Mouse (Mus musculus) neural tube, embryonic 11.5 days (tissue): ENCODE measurements around the gene Gm10309. TPM values are rescaled to one million over a fixed set of nuclear protein-coding genes. Genes with fewer than 3 reads are reported as not detected.

Experiments used
- ATAC-seq: fragments of 200-750 bp; cut with Nextera tagmentation; 2 replicates; pipeline ENCODE4 v1.8.0; 2017; ENCODE audit warnings: moderate number of reproducible peaks, mild to moderate bottlenecking, moderate TSS enrichment, moderate library complexity; ENCODE audit not compliant: insufficient read depth, low FRiP score, low TSS enrichment
- DNase-seq: peaks from one replicate; pipeline ENCODE4 v3.0.0-alpha.2; 2015; ENCODE audit warnings: low spot score
- H3K27ac ChIP-seq: fragments of 300-500 bp; sonication (generic); 2 replicates; pipeline ENCODE4 v1.5.1; 2014; ENCODE audit warnings: low read depth, mild to moderate bottlenecking, low read length
- H3K27me3 ChIP-seq: fragments of 300-500 bp; sonication (generic); 2 replicates; pipeline ENCODE4 v1.6.1; 2014; ENCODE audit warnings: mild to moderate bottlenecking, low read length, mixed read lengths; ENCODE audit not compliant: control insufficient read depth, insufficient read depth
- H3K36me3 ChIP-seq: fragments of 300-500 bp; sonication (generic); 2 replicates; pipeline ENCODE4 v1.6.1; 2014; ENCODE audit warnings: mild to moderate bottlenecking, low read length, moderate library complexity, mixed read lengths; ENCODE audit not compliant: control insufficient read depth, insufficient read depth
- H3K4me1 ChIP-seq: fragments of 300-500 bp; sonication (generic); 2 replicates; pipeline ENCODE4 v1.6.1; 2014; ENCODE audit warnings: low read length, mixed read lengths; ENCODE audit not compliant: control insufficient read depth, insufficient read depth
- H3K4me2 ChIP-seq: fragments of 300-500 bp; sonication (generic); 2 replicates; pipeline ENCODE4 v1.6.1; 2014; ENCODE audit warnings: low read depth, mild to moderate bottlenecking, moderate library complexity
- H3K4me3 ChIP-seq: fragments of 300-500 bp; sonication (generic); 2 replicates; pipeline ENCODE4 v1.5.1; 2014; ENCODE audit warnings: low read depth, low read length
- H3K9ac ChIP-seq: fragments of 300-500 bp; sonication (generic); 2 replicates; pipeline ENCODE4 v1.6.1; 2014; ENCODE audit warnings: mild to moderate bottlenecking, low read length
- H3K9me3 ChIP-seq: fragments of 300-500 bp; sonication (generic); 2 replicates; pipeline ENCODE4 v1.6.1; 2016; ENCODE audit warnings: low read length; ENCODE audit not compliant: control insufficient read depth
- WGBS: fragments of 180-500 bp; shearing (Covaris S2); extraction: QIAGEN DNeasy Blood & Tissue Kit; methylation state at CpG from one replicate; pipeline ENCODE4 v1.1.7; 2014; 5-methylcytosine and 5-hydroxymethylcytosine counted together
- polyA plus RNA-seq: library from polyadenylated mRNA; unstranded; fragments of >200 nt; fragmentation: Nextera tagmentation; extraction: Ambion mirVana; gene quantifications from 2 replicates; pipeline ENCODE4 v1.2.1, GENCODE M21; 2014

The Gm10309 gene
- polyA plus RNA-seq, 1 experiment from 2014 or later = 0.23 TPM

GRCm38 (mm10) chr17:86532783-86533548, 27.9 kb upstream of the Gm10309 start:
- Histone ChIP-seq H3K9ac (no peak overlapping the region), H3K4me1 (no peaks in the 10 kb centered on the region), H3K9me3 (no peaks in the 10 kb centered on the region), H3K27ac (no peak overlapping the region), H3K27me3 (no peaks in the 10 kb centered on the region), H3K4me2 (no peak overlapping the region), H3K4me3 (no peak overlapping the region), H3K36me3 (no peaks in the 10 kb centered on the region)
- DNase-seq = no peak
- no peak for ATAC-seq
- WGBS = 74% methylated on average over 17 of the region's 17 CpGs

GRCm38 (mm10) chr17:86531231-86531630, 26.2 kb upstream of the Gm10309 start:
- WGBS = 89% methylated on average over 6 of the region's 6 CpGs
- no peaks in the 10 kb centered on the region for H3K36me3 ChIP-seq
- no peak overlapping the region for H3K4me3 ChIP-seq
- DNase-seq (no peak), ATAC-seq (no peak)
- no peak overlapping the region for H3K27ac ChIP-seq
- H3K27me3 ChIP-seq = no peaks in the 10 kb centered on the region
- H3K4me1 ChIP-seq = no peaks in the 10 kb centered on the region
- no peak overlapping the region for H3K4me2 ChIP-seq
- H3K9me3 ChIP-seq = no peaks in the 10 kb centered on the region
- H3K9ac ChIP-seq = no peak overlapping the region

GRCm38 (mm10) chr17:86529411-86529810, 24.4 kb upstream of the Gm10309 start:
- no peak overlapping the region for H3K27ac ChIP-seq
- no peak for DNase-seq
- H3K9me3 ChIP-seq = no peaks in the 10 kb centered on the region
- H3K4me2 ChIP-seq = no peak overlapping the region
- WGBS = 76% methylated on average over 4 of the region's 4 CpGs
- no peak for ATAC-seq
- no peak overlapping the region for H3K9ac ChIP-seq
- no peaks in the 10 kb centered on the region for H3K36me3 ChIP-seq
- H3K4me3 ChIP-seq = no peak overlapping the region
- no peaks in the 10 kb centered on the region for H3K4me1 ChIP-seq
- H3K27me3 ChIP-seq = no peaks in the 10 kb centered on the region

DNA sequence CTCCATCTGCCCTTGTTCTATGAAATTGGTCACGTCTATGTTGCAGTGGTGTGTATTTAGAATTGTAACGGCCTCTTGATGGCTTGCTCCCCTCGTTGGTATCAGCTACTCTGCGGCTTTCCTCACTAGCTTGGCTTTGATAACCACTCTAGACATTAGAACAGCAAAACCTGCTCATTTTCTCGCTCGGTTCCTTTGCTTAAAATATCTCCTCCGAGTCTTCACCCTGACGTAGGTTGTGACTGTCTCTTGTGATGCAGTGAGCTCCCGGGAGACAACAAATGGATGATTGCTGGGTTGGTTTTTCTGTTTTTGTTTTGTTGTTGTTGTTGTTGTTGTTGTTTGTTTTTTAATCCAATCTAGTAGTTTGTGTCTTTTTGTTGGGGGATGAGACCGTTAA, 24.0 kb upstream of the Gm10309 start:
- no peaks in the 10 kb centered on the region for H3K36me3 ChIP-seq
- H3K4me2 ChIP-seq = no peak overlapping the region
- ATAC-seq (no peak), DNase-seq (no peak)
- H3K4me3 ChIP-seq = no peak overlapping the region
- no peak overlapping the region for H3K27ac ChIP-seq
- no peaks in the 10 kb centered on the region for H3K27me3 ChIP-seq
- no peaks in the 10 kb centered on the region for H3K4me1 ChIP-seq
- no peaks in the 10 kb centered on the region for H3K9me3 ChIP-seq
- WGBS = 87% methylated on average over 10 of the region's 10 CpGs
- H3K9ac ChIP-seq = no peak overlapping the region

DNA sequence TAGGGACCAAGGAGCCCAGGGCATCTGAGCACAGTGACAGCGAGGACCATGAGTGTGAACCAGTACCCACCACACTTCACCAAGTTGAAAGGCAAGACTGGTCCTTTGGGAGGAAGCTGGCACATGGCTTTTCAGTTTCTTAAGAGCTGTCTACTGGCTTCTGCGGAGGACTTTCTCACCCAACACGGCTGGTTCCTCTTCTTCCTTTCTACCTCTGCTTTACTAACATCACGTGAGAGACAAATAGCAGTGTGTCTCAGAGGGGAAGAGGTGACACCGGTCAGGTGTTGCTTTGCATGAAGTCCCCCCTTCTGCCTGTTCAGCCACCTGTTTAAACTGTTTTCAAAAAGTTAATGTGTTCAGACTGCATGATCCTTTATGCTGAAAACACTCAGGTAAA, 22.3 kb upstream of the Gm10309 start:
- Histone ChIP-seq H3K27ac (no peak overlapping the region), H3K9ac (no peak overlapping the region), H3K4me2 (no peak overlapping the region), H3K27me3 (no peaks in the 10 kb centered on the region), H3K36me3 (no peaks in the 10 kb centered on the region), H3K4me3 (no peak overlapping the region), H3K9me3 (no peaks in the 10 kb centered on the region), H3K4me1 (no peaks in the 10 kb centered on the region)
- 90% methylated on average over 5 of the region's 5 CpGs for WGBS
- ATAC-seq (no peak), DNase-seq (no peak)

- Histone ChIP-seq H3K9me3 (no peaks in the 10 kb centered on the region), H3K9ac (no peak overlapping the region), H3K27me3 (no peaks in the 10 kb centered on the region), H3K4me1 (no peaks in the 10 kb centered on the region), H3K4me2 (no peak overlapping the region), H3K27ac (no peak overlapping the region), H3K36me3 (no peaks in the 10 kb centered on the region), H3K4me3 (no peak overlapping the region)
- 87% methylated on average over 7 of the region's 7 CpGs for WGBS
- no peak for ATAC-seq
- DNase-seq = no peak
Observed at GRCm38 (mm10) chr17:86526016-86526415, 21.0 kb upstream of the Gm10309 start.

- Histone ChIP-seq H3K9ac (no peak overlapping the region), H3K4me2 (no peak overlapping the region), H3K9me3 (no peaks in the 10 kb centered on the region), H3K4me3 (no peak overlapping the region), H3K27ac (no peak overlapping the region), H3K4me1 (no peaks in the 10 kb centered on the region), H3K27me3 (no peaks in the 10 kb centered on the region), H3K36me3 (no peaks in the 10 kb centered on the region)
- 93% methylated on average over 2 of the region's 2 CpGs for WGBS
- ATAC-seq = no peak
- DNase-seq = no peak
Observed at GRCm38 (mm10) chr17:86525075-86525474, 20.0 kb upstream of the Gm10309 start.

GRCm38 (mm10) chr17:86523843-86524242, 18.8 kb upstream of the Gm10309 start:
- 93% methylated on average over 10 of the region's 10 CpGs for WGBS
- H3K9ac ChIP-seq = no peak overlapping the region
- no peaks in the 10 kb centered on the region for H3K4me1 ChIP-seq
- DNase-seq (no peak), ATAC-seq (no peak)
- no peaks in the 10 kb centered on the region for H3K36me3 ChIP-seq
- no peaks in the 10 kb centered on the region for H3K9me3 ChIP-seq
- no peak overlapping the region for H3K4me2 ChIP-seq
- H3K4me3 ChIP-seq = no peak overlapping the region
- no peaks in the 10 kb centered on the region for H3K27me3 ChIP-seq
- H3K27ac ChIP-seq = no peak overlapping the region

DNA sequence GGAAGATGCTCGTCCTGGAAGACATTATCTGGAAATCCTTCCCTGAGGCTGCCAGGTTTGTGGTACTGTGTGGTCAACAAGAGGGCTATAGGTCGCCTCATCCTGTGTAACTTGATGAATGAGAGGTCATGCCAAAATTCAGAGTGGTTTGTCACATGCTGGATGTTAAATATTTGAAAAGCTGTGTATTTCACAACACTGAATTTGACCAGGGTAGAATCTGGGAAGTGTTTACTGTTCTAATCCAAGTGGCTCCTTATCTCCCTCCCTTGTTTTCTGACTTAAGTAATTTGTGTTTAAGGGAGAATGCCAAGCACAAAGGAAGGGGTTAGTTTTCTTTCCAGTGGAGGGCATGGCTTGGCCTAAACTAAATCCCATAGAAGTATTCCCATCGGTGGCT, 18.3 kb upstream of the Gm10309 start:
- Histone ChIP-seq H3K27ac (no peak overlapping the region), H3K9me3 (no peaks in the 10 kb centered on the region), H3K4me2 (no peak overlapping the region), H3K36me3 (no peaks in the 10 kb centered on the region), H3K4me3 (no peak overlapping the region), H3K4me1 (no peaks in the 10 kb centered on the region), H3K27me3 (no peaks in the 10 kb centered on the region), H3K9ac (no peak overlapping the region)
- ATAC-seq = no peak
- 79% methylated on average over 3 of the region's 3 CpGs for WGBS
- DNase-seq = no peak
